Mouse (Mus musculus): ENCODE results near the gene Tob2. TPM values are rescaled to one million over a fixed set of nuclear protein-coding genes. Genes with fewer than 3 reads are reported as not detected.
A peak's percentile ranks its signal among the peaks of the same experiment; 100 is the strongest.

Gene Tob2
- 15.7 and 18.4 TPM in 2 replicates for polyA plus RNA-seq (2015; fragmentation: Nextera tagmentation; extraction: Ambion mirVana)

DNA sequence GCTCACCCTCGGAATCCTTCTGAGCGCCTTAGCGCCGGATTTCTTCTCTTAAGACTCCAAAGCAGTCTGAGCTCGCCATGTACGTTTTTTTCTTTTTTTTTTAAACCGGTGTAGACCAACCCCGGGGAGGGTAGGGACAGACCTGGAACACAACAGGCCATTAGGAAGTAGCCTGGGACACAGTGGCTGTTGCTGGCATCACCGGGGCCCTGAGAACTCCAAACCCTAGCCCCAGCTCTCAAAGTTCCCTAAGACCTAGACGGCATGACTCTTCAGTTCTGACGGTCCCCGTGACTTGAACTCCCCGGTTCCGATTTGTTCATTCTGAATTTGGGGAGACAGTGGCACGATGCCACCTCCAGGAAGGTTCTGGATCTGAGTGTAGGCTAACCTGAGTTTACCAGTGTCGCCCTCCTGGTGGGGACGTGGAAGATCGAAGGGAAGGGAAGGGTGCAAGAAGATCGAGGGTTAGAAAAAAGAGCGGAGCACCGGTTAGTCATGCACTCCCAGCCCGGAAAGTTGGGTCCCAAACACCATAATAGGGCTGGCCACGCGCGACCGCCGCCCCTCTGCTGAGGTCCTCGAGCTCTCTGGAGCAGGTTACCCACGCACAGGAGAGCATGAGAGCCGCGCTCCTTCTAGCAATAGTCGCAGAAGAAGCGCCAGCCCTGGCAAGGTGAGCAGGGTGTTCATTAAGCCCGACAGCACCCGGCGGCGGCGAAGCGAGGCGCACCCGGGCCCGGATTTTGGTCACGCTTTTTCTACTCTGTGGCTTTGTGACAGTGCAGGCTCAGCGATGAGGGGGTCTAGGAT, at the start of gene Tob2:
Tob2 (minus strand) TSS at position 280 of the 813 bp plus-strand sequence.
- H3K9me3 ChIP-seq (ENCODE audit: control insufficient read depth, low read length) = no peaks in the 10 kb centered on the region
- peak within 1 kb of the TSS; percentile 95 for H3K27ac ChIP-seq (ENCODE audit: low read depth, low read length)
- WGBS = under 1% methylated on average over 44 of the region's 44 CpGs
- H3K36me3 ChIP-seq (ENCODE audit: control insufficient read depth, insufficient read depth, low read length) = no peaks in the 10 kb centered on the region
- H3K9ac ChIP-seq (ENCODE audit: low read depth, low read length) = peak within 1 kb of the TSS; percentile 92
- peak within 1 kb of the TSS; percentile 91 for H3K4me3 ChIP-seq (ENCODE audit: low read length)
- no peaks in the 10 kb centered on the region for H3K27me3 ChIP-seq (replicated peaks; ENCODE audit: control insufficient read depth, insufficient read depth, low read length)
- H3K4me2 ChIP-seq (ENCODE audit: low read length) = peak within 1 kb of the TSS; percentile 96
- H3K4me1 ChIP-seq (ENCODE audit: control insufficient read depth, insufficient read depth, low read depth, low read length) = peaks cover 23% of the 10 kb centered on the region
- ATAC-seq = peak; percentile 7; the same call in 1 of the 2 replicates

DNA sequence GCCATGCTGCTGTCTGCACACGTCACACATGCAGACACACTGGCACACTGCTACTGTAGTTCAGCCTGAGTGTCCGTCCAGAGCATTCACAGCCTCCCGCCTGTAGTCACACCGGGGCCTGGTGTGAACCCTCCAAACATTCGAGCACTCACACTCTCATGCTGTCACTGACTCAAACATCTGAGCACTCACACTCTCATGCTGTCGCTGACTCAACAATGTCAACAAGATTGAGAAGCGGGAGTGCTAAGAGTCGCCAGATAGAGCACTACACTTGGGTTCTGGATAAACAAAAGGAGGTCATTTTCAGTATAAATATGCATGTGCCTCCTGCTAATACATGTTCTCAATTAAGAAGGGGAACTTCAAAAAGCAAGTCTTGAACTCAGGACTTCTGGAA, 49.4 kb upstream of the Tob2 start:
- no peaks in the 10 kb centered on the region for H3K9me3 ChIP-seq (ENCODE audit: control insufficient read depth, low read length)
- no peaks in the 10 kb centered on the region for H3K27me3 ChIP-seq (replicated peaks; ENCODE audit: control insufficient read depth, insufficient read depth, low read length)
- no peak overlapping the region for H3K27ac ChIP-seq (ENCODE audit: low read depth, low read length)
- no peak for ATAC-seq
- no peak overlapping the region for H3K4me3 ChIP-seq (ENCODE audit: low read length)
- H3K36me3 ChIP-seq (ENCODE audit: control insufficient read depth, insufficient read depth, low read length) = peaks cover 59% of the 10 kb centered on the region
- H3K9ac ChIP-seq (ENCODE audit: low read depth, low read length) = no peak overlapping the region
- H3K4me2 ChIP-seq (ENCODE audit: low read length) = no peak overlapping the region
- 92% methylated on average over 8 of the region's 8 CpGs for WGBS
- no peaks in the 10 kb centered on the region for H3K4me1 ChIP-seq (ENCODE audit: control insufficient read depth, insufficient read depth, low read depth, low read length)

DNA sequence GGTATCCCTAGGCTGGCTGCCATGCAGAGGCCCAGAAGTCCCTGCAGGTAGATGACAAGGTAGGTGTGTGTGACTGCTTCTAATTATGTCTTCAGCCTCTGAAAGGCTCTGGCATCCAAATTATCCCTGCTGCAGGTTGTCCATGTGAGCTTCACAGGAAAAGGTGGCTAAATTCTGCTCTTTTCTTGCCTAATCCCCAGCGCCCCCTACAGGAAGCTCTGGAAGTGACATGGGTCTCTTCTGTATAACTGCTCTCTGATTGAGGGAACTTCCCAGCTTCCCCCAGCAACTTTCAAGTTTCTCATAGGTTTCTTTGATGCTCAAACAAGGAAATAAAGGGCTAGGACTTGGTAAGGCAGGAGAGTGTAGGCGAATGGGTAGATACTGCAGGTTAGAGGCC, 46.3 kb upstream of the Tob2 start:
- 35% methylated on average over 2 of the region's 2 CpGs for WGBS

GRCm38 (mm10) chr15:81898751-81899150, 40.2 kb upstream of the Tob2 start:
- no peaks in the 10 kb centered on the region for H3K9me3 ChIP-seq (ENCODE audit: control insufficient read depth, low read length)
- H3K4me2 ChIP-seq (ENCODE audit: low read length) = no peak overlapping the region
- no peak overlapping the region for H3K27ac ChIP-seq (ENCODE audit: low read depth, low read length)
- no peak overlapping the region for H3K9ac ChIP-seq (ENCODE audit: low read depth, low read length)
- no peak overlapping the region for H3K4me3 ChIP-seq (ENCODE audit: low read length)
- no peak for ATAC-seq
- no peaks in the 10 kb centered on the region for H3K27me3 ChIP-seq (replicated peaks; ENCODE audit: control insufficient read depth, insufficient read depth, low read length)
- peaks cover 39% of the 10 kb centered on the region for H3K36me3 ChIP-seq (ENCODE audit: control insufficient read depth, insufficient read depth, low read length)
- WGBS = 95% methylated on average over 2 of the region's 2 CpGs
- H3K4me1 ChIP-seq (ENCODE audit: control insufficient read depth, insufficient read depth, low read depth, low read length) = no peaks in the 10 kb centered on the region

More for the DNA sequence above, 46.3 kb upstream of the Tob2 start:
- no peak overlapping the region for H3K27ac ChIP-seq (ENCODE audit: low read depth, low read length)
- no peaks in the 10 kb centered on the region for H3K27me3 ChIP-seq (replicated peaks; ENCODE audit: control insufficient read depth, insufficient read depth, low read length)
- H3K4me2 ChIP-seq (ENCODE audit: low read length) = no peak overlapping the region
- H3K4me1 ChIP-seq (ENCODE audit: control insufficient read depth, insufficient read depth, low read depth, low read length) = no peaks in the 10 kb centered on the region
- H3K9me3 ChIP-seq (ENCODE audit: control insufficient read depth, low read length) = no peaks in the 10 kb centered on the region
- no peak overlapping the region for H3K9ac ChIP-seq (ENCODE audit: low read depth, low read length)
- no peak for ATAC-seq
- H3K4me3 ChIP-seq (ENCODE audit: low read length) = no peak overlapping the region
- peaks cover 48% of the 10 kb centered on the region for H3K36me3 ChIP-seq (ENCODE audit: control insufficient read depth, insufficient read depth, low read length)

- peaks cover 37% of the 10 kb centered on the region for H3K36me3 ChIP-seq (ENCODE audit: control insufficient read depth, insufficient read depth, low read length)
- H3K9ac ChIP-seq (ENCODE audit: low read depth, low read length) = no peak overlapping the region; the same call in 1 of the 2 replicates
- WGBS = 98% methylated on average over 5 of the region's 5 CpGs
Observed at GRCm38 (mm10) chr15:81897607-81898285, 39.1 kb upstream of the Tob2 start.

GRCm38 (mm10) chr15:81896407-81896806, 37.8 kb upstream of the Tob2 start:
- no peak overlapping the region for H3K4me2 ChIP-seq (ENCODE audit: low read length)
- H3K27me3 ChIP-seq (replicated peaks; ENCODE audit: control insufficient read depth, insufficient read depth, low read length) = no peaks in the 10 kb centered on the region
- no peak; the same call in 1 of the 2 replicates for ATAC-seq
- 77% methylated on average over 2 of the region's 2 CpGs for WGBS
- H3K27ac ChIP-seq (ENCODE audit: low read depth, low read length) = no peak overlapping the region
- H3K36me3 ChIP-seq (ENCODE audit: control insufficient read depth, insufficient read depth, low read length) = peaks cover 35% of the 10 kb centered on the region
- no peaks in the 10 kb centered on the region for H3K4me1 ChIP-seq (ENCODE audit: control insufficient read depth, insufficient read depth, low read depth, low read length)
- H3K9me3 ChIP-seq (ENCODE audit: control insufficient read depth, low read length) = no peaks in the 10 kb centered on the region
- no peak overlapping the region for H3K9ac ChIP-seq (ENCODE audit: low read depth, low read length)
- no peak overlapping the region for H3K4me3 ChIP-seq (ENCODE audit: low read length)

More at GRCm38 (mm10) chr15:81897607-81898285, 39.1 kb upstream of the Tob2 start:
- H3K4me2 ChIP-seq (ENCODE audit: low read length) = no peak overlapping the region
- no peak for ATAC-seq
- no peak overlapping the region for H3K4me3 ChIP-seq (ENCODE audit: low read length)
- no peaks in the 10 kb centered on the region for H3K4me1 ChIP-seq (ENCODE audit: control insufficient read depth, insufficient read depth, low read depth, low read length)
- H3K27ac ChIP-seq (ENCODE audit: low read depth, low read length) = no peak overlapping the region
- H3K27me3 ChIP-seq (replicated peaks; ENCODE audit: control insufficient read depth, insufficient read depth, low read length) = no peaks in the 10 kb centered on the region
- no peaks in the 10 kb centered on the region for H3K9me3 ChIP-seq (ENCODE audit: control insufficient read depth, low read length)

DNA sequence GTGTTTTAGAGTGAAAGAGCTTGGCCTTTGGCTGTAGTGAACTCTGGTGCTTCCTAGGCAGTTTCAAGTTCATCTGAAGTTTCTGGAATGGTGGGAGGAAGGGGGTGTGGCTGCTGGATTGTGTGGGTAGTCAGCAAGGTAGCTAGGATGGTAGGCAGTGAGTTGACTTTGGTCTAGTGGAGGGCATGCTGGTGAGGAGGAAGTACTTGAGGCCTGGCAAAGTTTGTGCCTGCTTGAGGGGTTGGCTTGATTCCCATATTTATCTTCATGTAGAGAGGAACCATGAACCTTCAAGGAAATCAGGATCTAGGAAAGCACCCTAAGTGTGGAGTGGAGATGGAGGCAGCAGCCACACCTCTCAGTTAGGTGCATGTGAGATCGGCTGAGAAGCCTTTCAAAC, 35.4 kb upstream of the Tob2 start:
- Histone ChIP-seq H3K36me3 (ENCODE audit: control insufficient read depth, insufficient read depth, low read length) (peaks cover 41% of the 10 kb centered on the region), H3K4me1 (ENCODE audit: control insufficient read depth, insufficient read depth, low read depth, low read length) (no peaks in the 10 kb centered on the region), H3K4me2 (ENCODE audit: low read length) (no peak overlapping the region), H3K27me3 (replicated peaks; ENCODE audit: control insufficient read depth, insufficient read depth, low read length) (no peaks in the 10 kb centered on the region), H3K4me3 (ENCODE audit: low read length) (no peak overlapping the region), H3K9me3 (ENCODE audit: control insufficient read depth, low read length) (no peaks in the 10 kb centered on the region), H3K9ac (ENCODE audit: low read depth, low read length) (no peak overlapping the region), H3K27ac (ENCODE audit: low read depth, low read length) (no peak overlapping the region)
- no peak for ATAC-seq
- WGBS = 85% methylated on average over 1 of the region's 1 CpGs

- ATAC-seq = no peak
- Histone ChIP-seq H3K4me3 (ENCODE audit: low read length) (no peak overlapping the region), H3K9me3 (ENCODE audit: control insufficient read depth, low read length) (no peaks in the 10 kb centered on the region), H3K4me2 (ENCODE audit: low read length) (no peak overlapping the region), H3K36me3 (ENCODE audit: control insufficient read depth, insufficient read depth, low read length) (peaks cover 37% of the 10 kb centered on the region), H3K27ac (ENCODE audit: low read depth, low read length) (no peak overlapping the region), H3K27me3 (replicated peaks; ENCODE audit: control insufficient read depth, insufficient read depth, low read length) (no peaks in the 10 kb centered on the region), H3K9ac (ENCODE audit: low read depth, low read length) (no peak overlapping the region), H3K4me1 (ENCODE audit: control insufficient read depth, insufficient read depth, low read depth, low read length) (no peaks in the 10 kb centered on the region)
- WGBS = 96% methylated on average over 8 of the region's 8 CpGs
Observed at GRCm38 (mm10) chr15:81891822-81892580, 33.4 kb upstream of the Tob2 start.
